Mouse (Mus musculus) ZHBTc4 (cell line): ENCODE data around the gene Per1.

Experiments
- DNase-seq: peaks from one replicate; pipeline ENCODE4 v3.0.0-alpha.2; 2011; ENCODE audit warnings: low read depth, low spot score

Per1 gene

DNA sequence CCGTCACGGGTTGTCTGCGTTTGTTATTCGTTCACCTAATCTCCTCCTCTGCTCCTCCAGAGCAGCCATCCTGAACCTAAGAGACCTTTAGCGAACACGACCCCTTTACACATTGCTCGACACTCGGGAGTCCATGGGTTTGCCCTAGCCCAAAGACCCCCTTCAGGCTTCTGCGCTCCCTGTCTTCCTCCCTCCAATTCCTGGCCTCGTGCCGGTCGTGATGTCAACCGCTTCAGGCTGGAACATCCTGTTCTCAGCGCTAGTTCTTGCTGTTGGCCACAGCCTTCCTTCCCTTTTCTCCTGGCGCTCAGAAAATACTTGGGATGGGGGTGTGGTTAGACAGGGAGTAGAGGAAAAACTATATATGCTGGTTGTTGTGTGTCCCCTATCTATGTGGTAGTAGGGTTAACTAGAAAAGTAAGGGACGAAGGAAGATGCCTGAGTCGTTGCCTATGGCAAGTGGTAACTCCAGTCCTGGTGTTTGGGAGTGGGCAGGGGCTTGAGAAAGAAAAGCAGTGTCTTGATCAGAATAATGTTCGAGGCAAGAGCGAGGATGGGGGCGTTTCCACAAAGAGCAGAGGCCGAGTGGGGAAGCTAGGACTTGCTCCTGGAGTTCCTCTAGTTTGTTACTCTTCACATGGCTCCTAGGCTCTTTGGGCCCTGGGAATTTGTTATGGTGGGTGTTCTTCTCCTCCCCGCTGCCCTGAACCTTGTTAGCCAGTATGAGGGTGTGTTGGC lies 4.3 kb downstream of the Per1 start:
- no peak for DNase-seq

GRCm38 (mm10) chr11:69099915-69100345 lies 4.9 kb downstream of the Per1 start:
- peak; percentile 82 for DNase-seq

DNA sequence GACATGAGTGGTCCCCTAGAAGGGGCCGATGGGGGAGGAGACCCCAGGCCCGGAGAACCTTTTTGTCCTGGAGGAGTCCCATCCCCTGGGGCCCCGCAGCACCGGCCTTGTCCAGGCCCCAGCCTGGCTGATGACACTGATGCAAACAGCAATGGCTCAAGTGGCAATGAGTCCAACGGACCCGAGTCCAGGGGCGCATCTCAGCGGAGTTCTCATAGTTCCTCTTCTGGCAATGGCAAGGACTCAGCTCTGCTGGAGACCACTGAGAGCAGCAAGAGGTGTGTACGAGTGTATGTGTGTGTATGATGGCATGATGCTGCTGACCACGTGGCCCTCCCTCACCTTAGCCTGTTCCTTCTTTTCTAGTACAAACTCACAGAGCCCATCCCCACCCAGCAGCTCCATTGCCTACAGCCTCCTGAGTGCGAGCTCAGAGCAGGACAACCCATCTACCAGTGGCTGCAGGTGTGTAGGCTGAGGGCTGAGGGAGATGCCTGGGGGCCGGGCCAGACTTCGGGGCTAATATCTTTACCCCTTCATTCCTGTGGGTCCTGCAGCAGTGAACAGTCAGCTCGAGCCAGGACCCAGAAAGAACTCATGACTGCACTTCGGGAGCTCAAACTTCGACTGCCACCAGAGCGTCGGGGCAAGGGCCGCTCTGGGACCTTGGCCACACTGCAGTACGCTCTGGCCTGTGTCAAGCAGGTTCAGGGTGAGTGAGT lies 5.8 kb downstream of the Per1 start:
- DNase-seq, result no peak

GRCm38 (mm10) chr11:69101604-69102402 lies 6.8 kb downstream of the Per1 start:
- DNase-seq, result no peak

DNA sequence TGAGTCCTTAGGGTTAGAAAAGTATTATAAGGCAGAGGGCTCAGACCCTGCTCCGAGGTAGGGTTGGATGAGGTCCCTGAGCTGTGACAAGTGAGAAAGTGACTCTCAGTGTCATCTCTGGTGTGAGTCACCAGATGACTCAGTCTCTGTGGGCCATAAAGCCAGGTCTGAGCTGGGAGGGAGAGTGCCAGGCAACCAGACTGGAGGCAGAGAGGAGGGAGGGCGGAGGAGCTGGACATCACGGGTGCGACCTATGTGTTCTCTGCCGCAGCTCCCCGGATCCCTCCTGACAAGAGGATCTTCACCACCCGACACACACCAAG lies 7.3 kb downstream of the Per1 start:
- no peak for DNase-seq

DNA sequence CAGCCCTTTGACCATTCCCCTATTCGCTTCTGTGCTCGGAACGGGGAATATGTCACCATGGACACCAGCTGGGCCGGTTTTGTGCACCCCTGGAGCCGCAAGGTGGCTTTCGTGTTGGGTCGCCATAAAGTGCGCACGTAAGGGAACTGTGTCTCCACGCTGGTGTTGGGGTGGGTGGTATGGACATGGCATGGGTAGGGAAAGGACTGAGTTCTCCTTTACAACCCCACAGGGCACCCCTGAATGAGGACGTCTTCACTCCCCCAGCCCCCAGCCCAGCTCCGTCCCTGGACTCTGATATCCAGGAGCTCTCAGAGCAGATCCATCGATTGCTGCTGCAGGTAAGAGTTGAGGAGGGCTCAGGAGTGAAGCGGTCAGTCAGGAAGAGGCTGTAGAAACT lies 8.1 kb downstream of the Per1 start:
- no peak for DNase-seq

- no peak for DNase-seq
These were observed 8.8 kb downstream of the Per1 start for GRCm38 (mm10) chr11:69103531-69104435.

GRCm38 (mm10) chr11:69104487-69104886 lies 9.5 kb downstream of the Per1 start:
- DNase-seq, result no peak

GRCm38 (mm10) chr11:69105227-69105626 lies 10.2 kb downstream of the Per1 start:
- DNase-seq, result no peak

DNA sequence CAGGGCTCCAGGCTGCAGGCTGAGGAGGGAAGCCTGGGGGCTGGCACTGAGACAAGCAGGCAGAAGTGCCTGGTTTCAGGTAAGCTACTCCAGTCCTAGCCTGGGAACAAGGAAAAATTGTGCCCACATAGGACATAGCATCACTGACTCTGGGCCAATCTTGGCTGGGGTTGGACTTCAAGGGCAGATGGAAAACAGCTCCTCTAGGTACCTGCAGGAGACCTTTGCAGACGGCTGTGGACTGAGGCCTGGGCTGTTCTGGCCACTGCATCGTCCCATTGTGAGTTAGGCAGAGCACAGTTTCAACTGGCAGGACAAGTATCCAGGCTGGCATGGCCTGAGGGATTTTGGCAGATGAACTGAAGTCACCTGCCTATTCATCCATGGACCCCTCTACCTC lies 10.8 kb downstream of the Per1 start:
- DNase-seq, result no peak

- no peak for DNase-seq
These were observed 11.3 kb downstream of the Per1 start for GRCm38 (mm10) chr11:69106299-69106698.

DNA sequence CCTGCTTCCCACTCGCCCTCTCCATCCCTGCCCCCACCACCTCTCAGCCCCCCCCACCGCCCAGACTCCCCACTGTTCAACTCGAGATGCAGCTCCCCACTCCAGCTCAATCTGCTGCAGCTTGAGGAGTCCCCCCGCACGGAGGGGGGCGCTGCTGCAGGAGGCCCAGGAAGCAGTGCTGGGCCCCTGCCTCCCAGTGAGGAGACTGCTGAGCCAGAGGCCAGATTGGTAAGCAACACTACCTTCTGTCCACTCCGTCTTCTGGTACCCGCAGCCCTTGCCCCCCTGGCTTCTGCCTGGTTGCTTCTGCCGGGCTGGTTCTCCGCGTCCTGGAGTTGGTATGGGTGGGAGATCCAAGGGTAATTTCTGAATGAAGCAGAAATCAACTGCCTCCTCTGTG lies 11.8 kb downstream of the Per1 start:
- DNase-seq, result no peak

GRCm38 (mm10) chr11:69107676-69108075 lies 12.7 kb downstream of the Per1 start:
- DNase-seq, result no peak

GRCm38 (mm10) chr11:69108223-69108622 lies 13.2 kb downstream of the Per1 start:
- no peak for DNase-seq

DNA sequence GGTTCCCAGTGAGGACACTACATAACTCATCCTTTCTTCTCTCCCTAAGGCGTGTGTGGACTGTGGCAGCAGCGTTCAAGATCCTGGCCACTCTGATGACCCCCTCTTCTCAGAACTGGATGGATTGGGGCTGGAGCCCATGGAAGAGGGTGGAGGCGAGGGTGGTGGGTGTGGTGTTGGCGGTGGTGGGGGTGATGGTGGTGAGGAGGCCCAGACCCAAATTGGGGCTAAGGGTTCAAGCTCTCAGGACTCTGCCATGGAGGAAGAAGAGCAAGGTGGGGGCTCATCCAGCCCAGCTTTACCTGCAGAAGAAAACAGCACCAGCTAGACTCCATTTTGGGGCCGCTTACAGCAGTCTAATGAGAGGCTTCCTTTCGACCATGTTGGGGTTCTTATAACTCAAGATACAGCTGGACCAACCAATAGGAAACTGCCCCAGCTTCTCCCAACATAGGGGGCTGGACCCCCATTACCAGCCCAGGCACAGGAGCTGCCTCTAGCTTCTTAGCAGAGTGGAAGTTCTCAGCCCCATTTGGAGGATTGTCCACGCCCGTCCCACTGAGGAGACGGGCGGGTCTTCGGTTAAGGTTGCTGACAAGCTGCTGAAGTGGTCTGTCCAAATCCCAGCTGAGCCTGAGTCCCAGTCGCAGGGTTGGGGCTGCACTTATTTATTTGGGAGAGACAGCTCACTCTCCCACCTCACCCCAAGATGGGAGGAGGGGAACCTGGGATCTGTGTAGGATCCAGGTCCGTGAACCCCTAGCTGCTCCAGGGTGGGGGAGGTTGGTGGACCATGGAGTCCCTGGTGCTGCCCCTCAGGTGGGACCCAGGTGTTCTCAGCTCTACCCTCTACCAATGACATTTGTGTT lies 14.2 kb downstream of the Per1 start:
- DNase-seq, result no peak

DNA sequence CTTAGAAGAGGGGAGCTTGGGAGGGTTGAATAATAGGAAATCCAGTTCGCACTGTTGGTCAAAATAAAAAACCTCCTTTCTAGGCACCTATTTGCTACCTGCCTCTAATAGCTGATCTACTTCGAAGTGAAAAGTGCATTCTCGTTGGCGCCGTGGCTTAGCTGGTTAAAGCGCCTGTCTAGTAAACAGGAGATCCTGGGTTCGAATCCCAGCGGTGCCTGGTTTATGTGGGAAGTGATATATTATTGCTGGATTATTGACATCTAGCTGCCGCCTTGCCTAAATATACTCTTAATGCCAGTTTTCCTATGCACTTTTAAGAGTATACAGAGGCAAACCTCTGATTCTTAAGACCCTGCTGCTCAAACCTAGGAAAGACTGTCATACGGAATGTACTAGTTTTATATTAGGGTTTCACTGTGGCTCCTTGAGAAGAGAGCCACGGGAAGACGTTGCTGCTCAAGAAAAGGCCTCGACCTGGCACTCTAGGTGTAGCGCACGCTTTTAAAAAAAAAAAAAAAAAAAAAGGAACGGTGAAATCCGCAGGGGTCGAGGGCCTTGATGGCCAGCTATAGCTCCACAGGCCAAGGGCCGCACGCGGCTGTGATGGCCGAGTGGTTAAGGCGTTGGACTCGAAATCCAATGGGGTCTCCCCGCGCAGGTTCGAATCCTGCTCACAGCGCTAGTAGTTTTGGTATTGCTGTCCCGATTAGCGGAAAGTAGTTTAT lies 15.5 kb downstream of the Per1 start:
- peak; percentile 91 for DNase-seq

- DNase-seq, result no peak
These were observed 16.2 kb downstream of the Per1 start for GRCm38 (mm10) chr11:69111051-69111810.

- no peak for DNase-seq
These were observed 16.8 kb downstream of the Per1 start for GRCm38 (mm10) chr11:69111865-69112264.

DNA sequence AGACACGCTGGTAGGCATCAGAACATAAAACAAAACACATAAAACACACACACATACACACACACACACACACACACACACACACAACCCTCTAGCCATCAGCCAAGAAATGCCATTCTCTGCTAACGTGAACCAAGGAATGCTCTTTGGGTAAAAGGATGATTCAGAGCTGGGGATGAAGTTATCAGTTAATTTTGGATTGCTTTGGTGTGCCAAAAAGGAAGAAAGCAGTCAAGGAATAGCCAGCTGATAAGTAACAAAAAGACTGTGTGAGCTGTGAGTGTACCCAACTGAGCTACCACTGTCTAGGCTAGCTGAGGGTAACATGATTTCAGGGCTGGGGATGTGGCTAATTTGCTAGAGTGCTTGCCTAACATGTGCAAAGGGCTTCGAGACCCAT lies 19.0 kb downstream of the Per1 start:
- DNase-seq, result no peak
